Mouse (Mus musculus): ENCODE data around the gene H2-Aa. TPM values are rescaled to one million over a fixed set of nuclear protein-coding genes. Genes with fewer than 3 reads are reported as not detected.

H2-Aa gene
- total RNA-seq, 2 experiments from 2014 or later = 1.0 to 3.1 TPM

DNA sequence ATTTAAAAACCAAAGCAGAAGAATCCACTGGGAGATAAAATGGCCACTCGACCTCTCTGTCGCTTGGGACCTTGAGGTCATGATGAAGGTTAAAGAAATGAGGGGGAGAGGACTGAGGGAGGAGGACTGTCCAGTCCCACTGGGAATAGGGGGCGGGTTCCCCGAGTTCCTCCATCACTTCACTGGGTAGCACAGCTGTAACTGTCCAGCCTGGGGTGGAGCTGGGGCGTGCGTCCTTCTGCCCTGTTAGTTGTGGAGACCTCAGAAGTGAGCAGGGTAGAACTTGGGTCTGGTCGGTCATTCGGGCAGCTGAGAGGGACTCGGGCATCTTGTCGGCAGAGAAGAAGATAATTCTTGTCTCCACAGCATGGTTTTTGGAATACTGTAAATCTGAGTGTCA, 21.6 kb upstream of the H2-Aa start:
- intact Hi-C loops (cut with DNase I) = loop anchor here (5.0 kb wide), 1 partner anchor 47 kb away; no protein-coding TSS in a partner anchor
- H3K27ac ChIP-seq = peak overlapping the region; percentile 65; the same call in 1 of the 2 replicates
- H3K4me3 ChIP-seq = peak overlapping the region; percentile 47
- DNase-seq (ENCODE audit: extremely low spot score in 1 of 2, low spot score in 2 of 2) = no peak
- no peak for TF ChIP-seq CTCF (IDR thresholded peaks at IDR 0.05)

DNA sequence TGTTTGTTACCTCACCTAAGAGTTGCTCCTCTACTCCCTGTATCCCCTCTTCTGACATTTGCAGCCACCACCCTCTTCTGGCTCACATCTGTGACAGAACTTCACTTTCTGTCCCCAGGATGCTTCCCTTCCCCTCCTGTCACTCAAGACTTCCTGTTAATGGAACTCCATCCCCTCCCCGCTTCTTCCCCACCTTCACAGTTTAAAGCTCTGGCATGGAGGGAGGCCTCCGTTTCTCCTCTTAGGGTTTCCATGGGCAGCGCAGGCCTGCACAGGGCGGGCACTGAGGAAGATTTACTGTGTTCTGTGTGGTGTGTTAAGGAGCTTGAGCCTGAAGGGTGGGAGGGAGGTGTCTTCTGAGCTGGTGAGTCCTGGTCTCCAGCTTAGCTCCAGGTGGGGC, 20.5 kb upstream of the H2-Aa start:
- DNase-seq (ENCODE audit: extremely low spot score in 1 of 2, low spot score in 2 of 2) = no peak
- no peak for TF ChIP-seq CTCF (IDR thresholded peaks at IDR 0.05)
- intact Hi-C loops (cut with DNase I) = loop anchor here (5.0 kb wide), 1 partner anchor 46 kb away; no protein-coding TSS in a partner anchor
- Histone ChIP-seq H3K4me3 (no peak overlapping the region), H3K27ac (no peak overlapping the region)

DNA sequence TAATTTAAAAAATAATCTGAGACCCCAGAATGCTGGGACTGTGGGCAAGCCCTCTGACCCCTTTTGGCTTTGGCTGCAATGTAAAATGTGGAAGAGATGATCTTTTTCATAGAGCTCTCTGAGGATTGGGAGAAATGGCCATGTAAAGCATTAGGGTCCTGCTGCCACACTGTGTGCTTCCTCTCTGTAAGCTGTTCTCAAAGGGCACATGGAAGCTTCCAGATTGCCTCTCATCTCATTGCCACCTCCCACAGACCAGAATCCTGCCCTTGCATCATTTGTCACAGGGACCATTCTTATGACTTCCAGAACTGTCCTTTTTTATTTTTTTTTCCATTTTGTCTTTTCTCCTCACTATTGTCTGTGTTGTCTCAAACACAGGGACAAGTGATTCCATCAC, 19.6 kb upstream of the H2-Aa start:
- DNase-seq (ENCODE audit: extremely low spot score in 1 of 2, low spot score in 2 of 2) = no peak
- no peak overlapping the region for H3K4me3 ChIP-seq
- no peak for TF ChIP-seq CTCF (IDR thresholded peaks at IDR 0.05)
- H3K27ac ChIP-seq = no peak overlapping the region
- intact Hi-C loops (cut with DNase I) = loop anchor here (5.0 kb wide), 1 partner anchor 45 kb away; no protein-coding TSS in a partner anchor

DNA sequence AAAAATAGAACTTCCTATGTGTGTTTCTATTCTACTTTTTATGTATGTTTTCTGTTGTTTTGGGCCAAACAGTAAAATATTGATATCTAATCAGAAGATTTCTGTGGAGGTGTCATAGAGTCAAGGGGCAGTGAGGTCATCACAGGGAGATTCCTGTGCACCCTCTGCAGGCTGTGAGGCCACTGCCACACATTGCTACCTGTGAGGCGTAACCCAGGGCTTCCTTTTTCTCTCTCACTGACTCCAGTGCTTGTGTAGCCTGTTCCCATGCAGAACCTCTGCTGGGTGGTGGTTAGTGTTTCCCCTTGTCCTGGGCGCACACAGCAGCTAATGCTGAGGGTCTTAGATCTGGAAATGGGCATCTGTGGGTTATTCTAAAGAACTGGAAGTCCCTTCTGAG, 18.8 kb upstream of the H2-Aa start:
- no peak for TF ChIP-seq CTCF (IDR thresholded peaks at IDR 0.05)
- Histone ChIP-seq H3K27ac (no peak overlapping the region), H3K4me3 (no peak overlapping the region)
- intact Hi-C loops (cut with DNase I) = loop anchor here (5.0 kb wide), 1 partner anchor 44 kb away; no protein-coding TSS in a partner anchor
- DNase-seq (ENCODE audit: extremely low spot score in 1 of 2, low spot score in 2 of 2) = no peak

DNA sequence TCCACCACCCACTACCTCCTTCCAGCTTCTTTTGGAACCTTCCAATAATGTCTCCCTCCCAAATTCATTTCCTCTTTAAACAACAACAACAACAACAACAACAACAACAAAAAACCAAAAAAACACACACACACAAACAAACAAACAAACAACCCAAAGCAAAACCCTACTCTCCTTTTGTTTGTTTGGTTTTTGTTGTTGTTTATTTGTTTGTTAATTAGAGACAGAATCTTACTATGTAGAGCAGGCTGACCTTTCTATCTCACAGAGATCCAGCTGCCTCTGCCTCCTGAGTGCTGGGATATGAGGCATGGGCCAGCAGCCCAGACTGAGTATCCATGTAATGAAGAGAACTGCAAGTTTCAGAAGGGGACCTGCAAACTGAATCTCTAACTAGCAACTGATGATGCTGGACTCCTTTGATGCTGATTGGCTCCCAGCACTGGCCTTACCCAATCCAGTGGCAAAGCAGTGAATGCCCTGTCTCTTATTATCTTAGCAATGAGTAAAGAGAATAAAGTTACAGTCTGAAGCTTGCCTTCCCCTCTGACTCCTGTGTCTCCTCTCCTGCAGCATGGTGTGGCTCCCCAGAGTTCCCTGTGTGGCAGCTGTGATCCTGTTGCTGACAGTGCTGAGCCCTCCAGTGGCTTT, 17.9 kb upstream of the H2-Aa start, which contains the start of gene H2-Eb1:
H2-Eb1 (plus strand) TSS at position 488 of the 651 bp plus-strand sequence.
- TF ChIP-seq CTCF (IDR thresholded peaks at IDR 0.05) = no peak
- intact Hi-C loops (cut with DNase I) = loop anchor here (5.0 kb wide), 1 partner anchor 43 kb away; no protein-coding TSS in a partner anchor
- no peak within 1 kb of the TSS for H3K27ac ChIP-seq
- no peak within 1 kb of the TSS for H3K4me3 ChIP-seq
- peak; percentile 86 for DNase-seq (ENCODE audit: extremely low spot score in 1 of 2, low spot score in 2 of 2)

DNA sequence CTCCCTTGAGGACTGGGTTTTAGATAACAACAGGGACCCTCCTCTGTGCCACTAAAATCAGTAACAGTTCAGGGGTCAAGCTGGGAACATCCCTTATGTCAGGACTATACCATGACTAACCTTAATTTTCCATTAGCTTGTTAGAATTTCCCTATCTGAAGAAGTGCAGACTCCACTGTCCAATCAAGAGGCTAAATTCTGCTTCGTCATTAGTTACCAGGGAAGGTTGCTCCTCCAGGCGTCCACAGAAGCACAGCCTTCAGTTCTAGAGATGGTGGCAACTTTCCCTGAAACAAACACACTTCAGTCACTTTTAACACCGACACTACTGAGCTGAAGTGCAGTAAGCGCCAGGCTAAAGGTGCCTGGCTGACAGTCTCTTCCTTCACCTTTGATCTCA, 17.1 kb upstream of the H2-Aa start:
- Histone ChIP-seq H3K27ac (no peak overlapping the region), H3K4me3 (no peak overlapping the region)
- no peak for TF ChIP-seq CTCF (IDR thresholded peaks at IDR 0.05)
- intact Hi-C loops (cut with DNase I) = loop anchor here (5.0 kb wide), 1 partner anchor 42 kb away; no protein-coding TSS in a partner anchor
- DNase-seq (ENCODE audit: extremely low spot score in 1 of 2, low spot score in 2 of 2) = peak; percentile 51 to 59

DNA sequence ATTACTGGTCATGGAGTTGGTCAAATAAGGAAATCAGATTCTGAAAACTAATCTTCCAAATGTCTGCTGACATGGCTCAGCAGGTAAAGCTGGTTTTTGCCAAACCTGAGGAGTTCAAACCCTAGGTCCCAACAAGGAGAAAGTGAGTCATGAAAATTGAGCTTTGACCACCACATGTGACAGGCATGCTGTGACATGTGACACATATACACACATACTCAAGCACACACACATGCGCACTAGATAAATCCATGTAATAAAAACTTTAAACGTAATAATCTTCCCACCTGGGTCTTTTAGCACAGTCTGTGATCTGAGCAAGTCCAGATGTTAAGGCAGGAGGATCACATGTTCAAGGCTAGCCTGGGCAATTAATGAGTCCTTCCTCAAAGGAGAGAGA, 16.2 kb upstream of the H2-Aa start:
- TF ChIP-seq CTCF (IDR thresholded peaks at IDR 0.05) = no peak
- intact Hi-C loops (cut with DNase I) = no loop called here
- no peak for DNase-seq (ENCODE audit: extremely low spot score in 1 of 2, low spot score in 2 of 2)
- H3K4me3 ChIP-seq = no peak overlapping the region
- no peak overlapping the region for H3K27ac ChIP-seq

DNA sequence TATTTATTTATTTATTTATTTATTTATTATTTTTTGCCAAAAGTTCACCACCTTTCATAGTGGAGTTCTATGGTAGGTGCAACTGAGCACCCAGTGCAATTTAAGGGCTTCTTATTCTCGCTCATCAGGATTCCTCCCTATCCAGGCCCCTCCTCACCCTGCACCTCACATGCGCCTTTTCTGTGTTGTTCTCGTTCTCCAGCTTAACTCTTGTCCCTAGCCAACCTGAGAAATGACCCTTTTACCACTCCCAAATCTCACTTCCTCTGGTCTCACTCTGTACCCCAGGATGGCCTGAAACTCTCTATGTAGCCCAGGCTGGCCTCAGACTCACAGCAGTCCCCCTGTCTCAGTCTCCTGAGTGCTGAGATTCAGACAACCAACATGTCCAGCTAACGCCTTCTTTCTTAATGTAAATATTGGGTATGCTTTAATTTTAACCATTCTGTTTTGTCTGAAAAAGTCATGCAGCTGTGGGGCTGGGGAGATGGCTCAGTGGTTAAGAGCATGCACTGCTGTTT, 14.1 kb upstream of the H2-Aa start:
- no peak for DNase-seq (ENCODE audit: extremely low spot score in 1 of 2, low spot score in 2 of 2)
- Histone ChIP-seq H3K27ac (no peak overlapping the region), H3K4me3 (no peak overlapping the region)
- intact Hi-C loops (cut with DNase I) = no loop called here
- TF ChIP-seq CTCF (IDR thresholded peaks at IDR 0.05) = no peak

DNA sequence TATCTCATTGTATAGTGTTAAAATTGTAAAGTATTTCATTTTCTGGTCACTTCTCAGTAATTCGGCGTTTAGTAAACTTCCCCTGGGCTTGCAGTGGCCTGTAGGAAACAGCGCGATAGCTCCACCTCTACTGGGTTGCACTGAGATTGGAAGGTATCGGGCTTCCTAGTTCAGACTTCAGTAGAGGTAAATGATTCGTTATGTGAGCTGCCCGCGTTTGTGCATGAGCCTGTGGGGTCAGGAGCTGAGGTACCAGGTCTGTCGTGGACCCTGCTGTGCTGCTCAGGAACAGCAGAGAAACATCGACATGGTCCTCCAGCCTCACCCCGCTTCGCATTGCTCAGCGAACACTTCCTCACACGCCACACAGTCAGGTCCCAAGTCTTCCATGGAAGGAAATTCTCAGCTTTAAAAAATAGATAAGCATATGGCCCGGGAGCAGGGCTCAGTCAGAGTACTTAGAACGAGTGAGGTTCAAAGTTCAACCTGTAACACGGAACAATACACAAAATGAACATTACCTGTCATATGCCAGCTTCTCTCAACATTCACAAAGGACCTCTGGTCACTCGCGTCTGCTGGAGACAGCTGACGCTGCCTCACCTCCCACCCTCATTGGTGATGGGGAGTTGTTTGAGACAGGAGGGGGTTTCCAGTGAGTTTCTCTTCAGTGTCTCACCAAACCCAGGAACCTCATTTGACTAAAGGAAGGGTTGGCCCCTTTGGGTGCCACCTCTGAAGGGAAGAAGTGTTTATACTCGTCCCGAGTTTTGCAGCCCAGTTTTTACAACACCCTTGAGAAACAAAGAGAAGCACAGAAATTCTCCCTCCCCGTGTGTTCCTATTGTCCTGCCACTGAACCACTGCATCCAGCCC, 13.3 kb upstream of the H2-Aa start:
- TF ChIP-seq CTCF (IDR thresholded peaks at IDR 0.05) = no peak
- intact Hi-C loops (cut with DNase I) = no loop called here
- H3K4me3 ChIP-seq = no peak overlapping the region
- no peak for DNase-seq (ENCODE audit: extremely low spot score in 1 of 2, low spot score in 2 of 2)
- no peak overlapping the region for H3K27ac ChIP-seq

DNA sequence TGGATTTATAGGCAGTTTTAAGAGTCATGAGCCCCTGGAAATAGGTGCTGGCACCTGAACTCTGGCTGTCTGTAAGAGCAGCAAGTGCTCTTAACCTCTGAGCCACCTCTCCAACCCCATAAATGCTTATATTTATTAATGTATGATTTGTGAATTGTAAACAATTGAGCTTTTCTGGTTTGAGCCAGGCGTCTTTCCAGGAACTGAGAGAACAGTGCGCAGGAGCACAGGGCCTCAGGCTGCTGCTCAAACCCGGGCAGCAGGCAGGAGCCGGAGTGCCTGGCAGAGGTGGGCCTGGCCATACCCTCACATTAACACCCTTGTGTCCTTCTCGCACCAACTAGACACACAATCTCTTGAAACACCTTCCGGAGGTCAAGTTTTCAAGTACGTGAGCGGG, 12.4 kb upstream of the H2-Aa start:
- no peak for DNase-seq (ENCODE audit: extremely low spot score in 1 of 2, low spot score in 2 of 2)
- intact Hi-C loops (cut with DNase I) = no loop called here
- TF ChIP-seq CTCF (IDR thresholded peaks at IDR 0.05) = no peak
- Histone ChIP-seq H3K4me3 (no peak overlapping the region), H3K27ac (no peak overlapping the region)

DNA sequence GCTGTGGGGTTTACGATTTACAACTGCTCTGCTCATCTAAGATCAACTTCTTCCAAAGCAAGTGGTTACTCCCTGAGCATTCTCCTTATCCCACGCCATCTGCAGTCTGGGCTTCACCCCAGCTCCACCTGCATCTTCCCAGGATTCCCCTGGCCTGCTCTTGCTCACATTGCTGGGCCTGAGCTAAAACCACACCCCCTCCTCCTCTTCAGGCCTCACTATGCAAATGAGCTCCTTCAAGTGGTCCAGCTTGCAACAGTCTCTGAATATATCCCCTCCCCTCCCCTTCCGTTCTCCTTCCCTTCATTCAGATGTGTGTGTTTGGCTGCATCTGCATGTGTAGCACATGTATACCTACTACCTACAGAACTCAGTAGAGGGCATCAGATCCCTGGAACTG, 11.7 kb upstream of the H2-Aa start:
- DNase-seq (ENCODE audit: extremely low spot score in 1 of 2, low spot score in 2 of 2) = no peak
- no peak overlapping the region for H3K4me3 ChIP-seq
- intact Hi-C loops (cut with DNase I) = no loop called here
- H3K27ac ChIP-seq = no peak overlapping the region
- TF ChIP-seq CTCF (IDR thresholded peaks at IDR 0.05) = no peak

All from left cerebral cortex, adult 2 months (tissue).